Mouse (Mus musculus): Measurements from ENCODE around the gene Mesd.

GRCm38 (mm10) chr7:83904831-83905230, 20.6 kb downstream of the Mesd start:
- TF ChIP-seq POLR2A (IDR thresholded peaks at IDR 0.05; ENCODE audit: borderline replicate concordance, low read depth, low read length) (no peak), CTCF (IDR thresholded peaks at IDR 0.05; ENCODE audit: low read depth, low read length) (no peak)

Data from bone marrow macrophage, adult 2 months (primary cell).